19 mouse cellular contexts compared by ENCODE assay signal in genomic region chr4:134284942-134285341, GRCm38 (mm10). TPM values are rescaled to one million over a fixed set of nuclear protein-coding genes. Genes with fewer than 3 reads are reported as not detected.
DNase-seq lines count a peak whose midpoint lies in the region; ATAC-seq lines count a peak whose summit lies in the region.
"Had no signal": no experiment of that assay in that cellular context is flagged by ENCODE, and none has a peak within 500 bp of the region (broad histone marks: within the 10 kb centered on the region; RNA-seq: fewer than 3 reads in every experiment).

No protein-coding gene starts in this region.

- H3K4me2 ChIP-seq in liver, embryonic 15.5 days, result peak overlapping the region; percentile 85

- H3K4me1 ChIP-seq in liver, embryonic 15.5 days (replicated peaks), result peaks cover 42% of the 10 kb centered on the region

- no peaks in the 10 kb centered on the region for H3K27me3 ChIP-seq in liver, embryonic 15.5 days
- H3K27me3 ChIP-seq: intestine, embryonic 15.5 days; neural tube, embryonic 13.5 days had no signal

- peak overlapping the region; percentile 97 for H3K4me3 ChIP-seq in liver, embryonic 15.5 days (replicated peaks)
- H3K4me3 ChIP-seq: heart, adult 2 months had no signal

- DNase-seq in heart, adult 11 months, result peak; percentile 86
- DNase-seq in heart, postnatal 25 days (ENCODE audit: low spot score), result no peak
- peak; percentile 38 for DNase-seq in 416B (ENCODE audit: low read depth)
- peak; percentile 84 for DNase-seq in c-Kit-positive CD71-positive TER-119-positive erythroid progenitor cells, embryonic 14.5 days (ENCODE audit: low spot score)
- DNase-seq in gastrocnemius, adult 8-10 months (ENCODE audit: low spot score in 2 of 2), result no peak
- no peak for DNase-seq in embryo, embryonic 9.5 days (ENCODE audit: extremely low spot score)
- no peak for DNase-seq in left cerebral cortex, adult 9 months (ENCODE audit: low spot score in 2 of 2)
- DNase-seq: B cell, adult 2 months; heart, adult 2 months; kidney, postnatal 4 days had no signal

- H3K9me3 ChIP-seq in liver, embryonic 15.5 days (replicated peaks), result no peaks in the 10 kb centered on the region
- H3K9me3 ChIP-seq: embryonic facial prominence, embryonic 10.5 days; forebrain, embryonic 10.5 days; hindbrain, embryonic 10.5 days; intestine, embryonic 15.5 days; neural tube, embryonic 13.5 days had no signal

- H3K9ac ChIP-seq in liver, embryonic 15.5 days, result peak overlapping the region; percentile 97

- intact Hi-C loops in heart, postnatal 25 days (cut with DNase I), result no loop called here

- ATAC-seq in liver, embryonic 15.5 days (ENCODE audit: insufficient read depth), result no peak
- ATAC-seq: intestine, embryonic 15.5 days had no signal

- H3K36me3 ChIP-seq in liver, embryonic 15.5 days (replicated peaks), result peaks cover 45% of the 10 kb centered on the region

- 27% methylated on average over 2 of the region's 2 CpGs for WGBS in liver, embryonic 15.5 days (ENCODE audit: insufficient replicate concordance)

- peak overlapping the region; percentile 99 for H3K27ac ChIP-seq in liver, embryonic 15.5 days (replicated peaks)
- H3K27ac ChIP-seq: embryonic facial prominence, embryonic 10.5 days; forebrain, embryonic 10.5 days; heart, adult 2 months; hindbrain, embryonic 10.5 days; intestine, embryonic 15.5 days; neural tube, embryonic 13.5 days had no signal

RNA-seq across cellular contexts. Expression of gene Pdik1l, which starts 2.8 kb away (rescaled TPM):
- 1 to 10 TPM; 5.8 to 8.4 TPM for total RNA-seq in heart, postnatal 25 days (2021)
- 9.8 and 11.9 TPM in 2 replicates for polyA plus RNA-seq in liver, embryonic 15.5 days (2015; fragmentation: Nextera tagmentation; extraction: Ambion mirVana)
- 1 to 10 TPM; 2.5 to 4.1 (median 3.4) TPM for total RNA-seq in gastrocnemius, adult 8-10 months (2022)

RNA-seq across cellular contexts. Expression of gene Trim63, which starts 30.0 kb away (rescaled TPM):
- total RNA-seq in heart, postnatal 25 days (2021), result 100 to 1,000 TPM; 215 to 229 TPM
- polyA plus RNA-seq in liver, embryonic 15.5 days (2015; fragmentation: Nextera tagmentation; extraction: Ambion mirVana), result 0.24 and 0.31 TPM in 2 replicates
- 100 to 1,000 TPM; 202 to 681 (median 229) TPM for total RNA-seq in gastrocnemius, adult 8-10 months (2022)

RNA-seq across cellular contexts. Expression of gene Grrp1, which starts 31.0 kb away (rescaled TPM):
- total RNA-seq in heart, postnatal 25 days (2021), result 1 to 10 TPM; 6.0 to 7.6 TPM
- 0.46 and 1.0 TPM in 2 replicates for polyA plus RNA-seq in liver, embryonic 15.5 days (2015; fragmentation: Nextera tagmentation; extraction: Ambion mirVana)
- 1 to 10 TPM; 1.7 to 2.5 (median 1.8) TPM for total RNA-seq in gastrocnemius, adult 8-10 months (2022)

RNA-seq across cellular contexts. Expression of gene Gm30191, which starts 38.2 kb away (rescaled TPM):
- not detected for total RNA-seq in heart, postnatal 25 days (2021)
- polyA plus RNA-seq in liver, embryonic 15.5 days (2015; fragmentation: Nextera tagmentation; extraction: Ambion mirVana), result not detected in 2 replicates
- total RNA-seq in gastrocnemius, adult 8-10 months (2022), result not detected
- total RNA-seq: ES-E14; heart, adult 2 months; left cerebral cortex, adult 18-20 months had no signal
- polyA plus RNA-seq: embryonic facial prominence, embryonic 10.5 days; heart, adult 2 months; hindbrain, embryonic 10.5 days; intestine, embryonic 15.5 days; limb, embryonic 14.5 days; neural tube, embryonic 13.5 days had no signal

RNA-seq across cellular contexts. Expression of gene Zfp593, which starts 39.5 kb away (rescaled TPM):
- 1 to 10 TPM; 3.1 to 3.2 TPM for total RNA-seq in heart, postnatal 25 days (2021)
- polyA plus RNA-seq in liver, embryonic 15.5 days (2015; fragmentation: Nextera tagmentation; extraction: Ambion mirVana), result 5.4 and 5.8 TPM in 2 replicates
- 1 to 10 TPM; 5.0 to 7.3 (median 6.1) TPM for total RNA-seq in gastrocnemius, adult 8-10 months (2022)

Comparison
In these comparisons a context has a peak if more than half of its experiments do, and no peak if none do; other contexts are left out.
1. DNase-seq: peak in heart, adult 11 months (single experiment), 416B (single experiment) and c-Kit-positive CD71-positive TER-119-positive erythroid progenitor cells, embryonic 14.5 days (single experiment); none in heart, postnatal 25 days (single experiment), gastrocnemius, adult 8-10 months (0 of 2), embryo, embryonic 9.5 days (single experiment) and left cerebral cortex, adult 9 months (0 of 2).